17 mouse cellular contexts compared by ENCODE assay signal in the genomic region with DNA sequence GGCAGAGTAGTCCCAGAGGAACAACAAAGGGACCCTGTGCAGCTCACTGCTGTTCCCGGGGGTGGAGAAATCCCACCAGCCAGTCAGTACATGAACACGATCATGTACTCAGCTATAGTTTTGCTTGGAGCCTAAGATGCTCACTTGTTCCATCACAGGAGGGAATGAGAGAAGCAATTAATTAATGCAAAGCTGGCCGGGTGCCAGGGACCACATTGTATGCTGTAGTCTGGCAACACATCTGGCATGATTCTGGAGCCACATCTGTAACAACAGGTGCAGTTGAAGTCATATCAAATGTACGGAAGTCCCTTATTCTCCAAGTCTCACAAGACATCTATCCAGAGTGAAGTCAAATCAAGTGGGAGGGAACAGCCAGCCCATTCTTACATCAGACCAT. TPM values are rescaled to one million over a fixed set of nuclear protein-coding genes. Genes with fewer than 3 reads are reported as not detected.
"Had no signal": no experiment of that assay in that cellular context is flagged by ENCODE, and none has a peak within 500 bp of the region (broad histone marks: within the 10 kb centered on the region; RNA-seq: fewer than 3 reads in every experiment).

No protein-coding gene starts in this region.

- DNase-seq: kidney, adult 11 months; kidney, postnatal 10 days; kidney, postnatal 4 days; lung, adult 2 months; lung, postnatal 36 days; right cerebral cortex, postnatal 14 days; thymus, postnatal 4 days had no signal

- ATAC-seq: lung, postnatal 0 days; midbrain, embryonic 15.5 days had no signal

- H3K9me3 ChIP-seq: limb, embryonic 13.5 days; liver, embryonic 15.5 days; midbrain, embryonic 15.5 days; neural tube, embryonic 12.5 days; stomach, embryonic 15.5 days had no signal

- H3K4me2 ChIP-seq: limb, embryonic 13.5 days; liver, embryonic 11.5 days; liver, embryonic 15.5 days; midbrain, embryonic 15.5 days; neural tube, embryonic 12.5 days; stomach, embryonic 15.5 days had no signal

- H3K9ac ChIP-seq: limb, embryonic 13.5 days; liver, embryonic 15.5 days; midbrain, embryonic 15.5 days; neural tube, embryonic 12.5 days; stomach, embryonic 15.5 days had no signal

- H3K36me3 ChIP-seq: limb, embryonic 13.5 days; liver, embryonic 15.5 days; midbrain, embryonic 15.5 days; neural tube, embryonic 12.5 days; stomach, embryonic 15.5 days had no signal

- H3K4me1 ChIP-seq: liver, embryonic 15.5 days; midbrain, embryonic 15.5 days; stomach, embryonic 15.5 days had no signal

- H3K4me3 ChIP-seq: left cerebral cortex, adult 2 months; limb, embryonic 13.5 days; liver, embryonic 15.5 days; midbrain, embryonic 15.5 days; neural tube, embryonic 12.5 days; stomach, embryonic 15.5 days had no signal

- H3K27ac ChIP-seq: left cerebral cortex, adult 2 months; limb, embryonic 13.5 days; liver, embryonic 15.5 days; midbrain, embryonic 15.5 days; neural tube, embryonic 12.5 days; stomach, embryonic 15.5 days had no signal

- H3K27me3 ChIP-seq: limb, embryonic 13.5 days; liver, embryonic 15.5 days; midbrain, embryonic 15.5 days; neural tube, embryonic 12.5 days; stomach, embryonic 15.5 days had no signal

RNA-seq across cellular contexts. Expression of a gene that starts 45.3 kb away (rescaled TPM):
- total RNA-seq: megakaryocyte progenitor cell, adult 5-6 weeks; neutrophil, adult 5-6 weeks had no signal
